Mouse (Mus musculus): ENCODE measurements at regions not wholly inside any gene's neighbourhood (a gene's known extent, or its start where the extent isn't known, plus 50 kb on each side); places are given as distances from the start of the nearest gene placed in this dataset.

DNA sequence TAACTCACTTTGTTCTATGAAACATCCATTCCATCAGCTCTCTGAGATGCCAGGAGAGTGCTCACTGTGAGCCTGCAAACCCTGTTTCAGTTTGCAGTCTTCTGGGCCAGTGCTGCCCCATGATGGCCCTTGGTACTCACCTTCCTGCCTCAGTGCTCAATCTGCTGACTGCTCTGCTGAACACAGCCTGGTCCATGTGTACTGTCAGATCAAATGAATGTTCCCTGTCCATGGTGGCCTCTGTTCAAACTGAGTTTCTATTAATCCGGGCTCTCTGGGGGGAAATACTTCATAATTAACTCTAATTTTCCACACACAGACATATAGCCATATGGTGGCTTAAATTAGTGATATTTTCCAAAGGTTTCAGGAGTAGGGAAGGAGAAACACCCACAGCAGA is 503.3 kb downstream of the Tmem132b start:
- H3K27me3 ChIP-seq: no peaks in the 10 kb centered on the region
- WGBS: 88% methylated on average over 1 of the region's 1 CpGs
- no peak overlapping the region for H3K27ac ChIP-seq (replicated peaks)
- no peak overlapping the region for H3K4me3 ChIP-seq
- no peaks in the 10 kb centered on the region for H3K9me3 ChIP-seq
- no peaks in the 10 kb centered on the region for H3K36me3 ChIP-seq
- no peaks in the 10 kb centered on the region for H3K4me1 ChIP-seq (replicated peaks)
- no peak for ATAC-seq (ENCODE audit: low read depth)
- H3K4me2 ChIP-seq: no peak overlapping the region
- no peak overlapping the region for H3K9ac ChIP-seq

DNA sequence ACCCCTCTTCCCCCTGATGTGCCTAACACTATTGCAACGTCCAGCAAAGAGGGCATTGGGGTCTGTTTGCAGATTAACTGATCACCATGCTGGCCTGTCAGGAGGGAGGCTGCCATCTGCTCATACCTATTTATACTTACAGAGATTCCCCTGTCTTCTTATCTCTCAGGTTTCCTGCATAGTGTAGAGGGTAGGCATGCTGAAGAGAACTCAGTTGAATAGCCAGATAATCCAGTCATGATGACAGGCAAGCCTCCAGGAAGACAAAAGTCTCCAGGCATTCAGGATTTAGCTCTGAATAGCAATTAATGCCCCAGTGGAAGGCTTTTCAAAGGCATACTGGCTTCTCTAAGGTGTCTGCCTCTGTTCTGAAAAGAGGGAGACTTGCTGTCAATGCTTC is 505.1 kb downstream of the Tmem132b start:
- no peak overlapping the region for H3K4me3 ChIP-seq
- H3K36me3 ChIP-seq: no peaks in the 10 kb centered on the region
- no peaks in the 10 kb centered on the region for H3K4me1 ChIP-seq (replicated peaks)
- no peaks in the 10 kb centered on the region for H3K9me3 ChIP-seq
- no peak for ATAC-seq (ENCODE audit: low read depth)
- 6% methylated on average over 1 of the region's 1 CpGs for WGBS
- no peaks in the 10 kb centered on the region for H3K27me3 ChIP-seq
- no peak overlapping the region for H3K9ac ChIP-seq
- H3K27ac ChIP-seq (replicated peaks): no peak overlapping the region
- H3K4me2 ChIP-seq: no peak overlapping the region

DNA sequence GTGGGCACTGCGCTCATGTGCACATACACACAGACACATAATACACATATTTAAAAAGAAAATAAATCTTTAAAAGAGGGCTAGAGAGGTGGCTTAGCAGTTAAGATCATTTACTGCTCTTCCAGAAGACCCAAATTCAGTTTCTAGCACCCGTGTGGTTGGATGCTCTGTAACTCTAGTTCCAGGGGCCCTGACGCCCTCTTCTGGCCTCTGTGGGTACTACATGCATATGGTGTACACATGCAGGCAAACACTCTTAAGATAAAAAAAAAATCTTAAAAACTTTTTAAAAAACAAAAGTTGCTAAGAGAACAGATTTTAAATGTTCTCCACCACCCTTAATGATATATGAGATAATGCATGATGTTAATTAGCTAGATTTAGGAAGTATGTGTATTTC is 514.2 kb downstream of the Tmem132b start:
- Histone ChIP-seq H3K9me3 (0 out of 2 replicates have a peak, but pooled peaks cover 2% of the 10 kb centered on the region), H3K27ac (replicated peaks) (no peak overlapping the region), H3K27me3 (no peaks in the 10 kb centered on the region), H3K4me3 (no peak overlapping the region), H3K9ac (no peak overlapping the region), H3K4me1 (replicated peaks) (0 out of 2 replicates have a peak, but pooled peaks cover 4% of the 10 kb centered on the region), H3K36me3 (no peaks in the 10 kb centered on the region), H3K4me2 (no peak overlapping the region)
- no peak for ATAC-seq (ENCODE audit: low read depth)
- 84% methylated on average over 3 of the region's 3 CpGs for WGBS

DNA sequence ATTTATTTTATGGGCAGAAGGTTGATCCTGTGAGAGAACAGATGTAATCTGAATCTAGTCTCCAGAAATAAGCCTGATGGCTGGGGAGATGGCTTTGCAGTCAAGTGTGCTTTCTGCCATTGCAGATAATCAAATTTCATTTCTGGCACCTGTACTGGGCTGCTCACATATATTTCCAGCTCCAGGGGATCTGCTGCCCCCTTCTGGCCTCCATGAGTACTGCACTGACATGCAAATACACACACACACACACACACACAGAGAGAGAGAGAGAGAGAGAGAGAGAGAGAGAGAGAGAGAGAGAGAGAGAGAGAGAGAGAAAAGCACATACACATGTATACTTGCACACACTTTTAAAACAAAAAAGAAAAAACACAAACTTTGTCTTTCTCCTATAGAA is 532.1 kb downstream of the Tmem132b start:
- Histone ChIP-seq H3K27ac (replicated peaks) (no peak overlapping the region), H3K4me1 (replicated peaks) (no peaks in the 10 kb centered on the region), H3K9ac (no peak overlapping the region), H3K9me3 (no peaks in the 10 kb centered on the region), H3K36me3 (no peaks in the 10 kb centered on the region), H3K4me3 (no peak overlapping the region), H3K4me2 (no peak overlapping the region), H3K27me3 (no peaks in the 10 kb centered on the region)
- no peak for ATAC-seq (ENCODE audit: low read depth)

DNA sequence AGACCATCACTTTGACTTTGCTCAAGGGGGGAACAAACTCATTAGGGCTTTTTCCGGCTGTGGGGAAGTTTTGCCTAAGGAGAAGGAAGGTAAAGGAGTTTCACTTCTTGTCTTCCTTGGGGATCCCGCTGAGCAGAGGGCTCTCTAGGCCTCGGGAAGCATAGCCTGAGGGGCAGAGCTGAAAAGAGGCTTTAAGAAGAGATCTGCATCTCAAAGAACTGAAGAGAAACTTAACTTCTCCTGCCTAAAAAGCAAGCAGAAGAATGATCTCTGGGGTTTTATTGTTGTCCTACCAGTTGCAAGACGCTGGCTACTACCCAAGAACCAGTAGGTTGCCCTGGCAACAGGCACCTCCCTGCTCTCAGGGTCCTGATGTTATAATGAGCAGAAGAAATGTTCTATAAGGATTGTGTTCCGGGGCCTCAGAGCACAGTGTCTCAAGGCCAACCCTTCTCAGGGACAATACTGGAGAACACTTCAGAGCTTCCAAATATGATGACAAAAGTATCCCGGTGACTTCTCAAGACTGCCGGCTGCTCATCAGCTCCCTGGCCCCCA is 547.8 kb downstream of the Tmem132b start:
- Histone ChIP-seq H3K4me1 (replicated peaks) (peaks cover 8% of the 10 kb centered on the region), H3K4me2 (no peak overlapping the region), H3K27ac (replicated peaks) (no peak overlapping the region), H3K9ac (no peak overlapping the region), H3K4me3 (no peak overlapping the region), H3K36me3 (no peaks in the 10 kb centered on the region), H3K9me3 (peaks cover 8% of the 10 kb centered on the region), H3K27me3 (no peaks in the 10 kb centered on the region)
- 23% methylated on average over 7 of the region's 7 CpGs for WGBS
- no peak for ATAC-seq (ENCODE audit: low read depth)

DNA sequence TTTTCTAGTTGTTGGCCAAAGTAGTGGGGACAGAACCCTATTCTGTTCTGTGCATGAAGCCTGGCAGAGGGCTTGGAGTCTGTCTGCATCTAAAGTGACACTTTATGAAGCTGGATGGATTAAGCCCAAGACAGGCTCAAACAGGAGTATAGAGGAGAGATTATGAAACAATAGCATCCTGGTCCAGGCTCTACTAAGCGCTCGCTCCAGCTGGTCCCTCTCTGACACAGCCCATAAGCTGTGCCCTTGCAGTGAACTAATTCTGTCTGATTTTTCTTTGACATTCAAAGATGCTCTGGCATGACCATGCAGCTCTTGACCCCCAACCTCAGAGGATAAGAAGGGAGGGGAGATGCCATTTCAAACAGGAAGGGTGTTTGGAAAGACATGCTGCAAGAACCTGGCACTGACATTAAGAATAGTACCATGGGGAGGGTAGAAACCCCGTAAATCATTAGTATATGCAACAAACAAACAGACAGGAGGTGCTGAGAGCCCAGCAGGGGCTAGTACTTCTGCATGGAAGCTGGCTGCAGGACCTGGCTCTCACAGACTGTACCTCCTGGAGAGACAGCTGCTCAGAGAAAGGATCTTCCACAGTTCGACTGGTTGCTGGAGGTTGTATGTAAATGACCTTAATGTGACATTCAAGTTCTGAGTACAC is 556.8 kb downstream of the Tmem132b start:
- Histone ChIP-seq H3K27ac (replicated peaks) (no peak overlapping the region), H3K4me1 (replicated peaks) (peaks cover 7% of the 10 kb centered on the region; the same call in 1 of the 2 replicates), H3K9me3 (no peaks in the 10 kb centered on the region), H3K4me2 (no peak overlapping the region), H3K4me3 (no peak overlapping the region), H3K36me3 (no peaks in the 10 kb centered on the region), H3K9ac (no peak overlapping the region), H3K27me3 (no peaks in the 10 kb centered on the region)
- 67% methylated on average over 4 of the region's 4 CpGs for WGBS
- ATAC-seq (ENCODE audit: low read depth): no peak

DNA sequence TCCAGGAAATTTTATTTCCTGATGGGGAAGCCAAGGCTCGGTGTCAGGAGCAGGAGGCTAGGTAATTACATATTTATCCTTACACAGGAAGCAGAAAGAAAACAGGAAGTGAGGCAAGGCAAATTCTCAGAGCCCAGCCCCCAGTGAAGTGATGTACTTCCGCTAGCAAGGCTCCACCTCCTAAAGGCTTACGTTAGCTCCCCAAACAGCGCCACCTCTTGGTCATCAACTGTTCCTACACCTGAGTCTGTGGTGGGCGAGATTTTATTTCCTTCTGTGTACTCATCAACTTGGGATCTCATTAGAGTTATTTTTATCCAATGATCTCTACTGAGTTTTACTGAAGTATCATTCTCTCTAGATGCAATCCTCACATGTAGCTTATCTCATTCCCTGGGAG is 561.6 kb downstream of the Tmem132b start:
- no peak for ATAC-seq (ENCODE audit: low read depth)
- Histone ChIP-seq H3K9me3 (no peaks in the 10 kb centered on the region), H3K27me3 (no peaks in the 10 kb centered on the region), H3K27ac (replicated peaks) (no peak overlapping the region), H3K9ac (no peak overlapping the region), H3K4me1 (replicated peaks) (peaks cover 7% of the 10 kb centered on the region; the same call in 1 of the 2 replicates), H3K4me3 (no peak overlapping the region), H3K36me3 (no peaks in the 10 kb centered on the region), H3K4me2 (no peak overlapping the region)
- 91% methylated on average over 5 of the region's 5 CpGs for WGBS

DNA sequence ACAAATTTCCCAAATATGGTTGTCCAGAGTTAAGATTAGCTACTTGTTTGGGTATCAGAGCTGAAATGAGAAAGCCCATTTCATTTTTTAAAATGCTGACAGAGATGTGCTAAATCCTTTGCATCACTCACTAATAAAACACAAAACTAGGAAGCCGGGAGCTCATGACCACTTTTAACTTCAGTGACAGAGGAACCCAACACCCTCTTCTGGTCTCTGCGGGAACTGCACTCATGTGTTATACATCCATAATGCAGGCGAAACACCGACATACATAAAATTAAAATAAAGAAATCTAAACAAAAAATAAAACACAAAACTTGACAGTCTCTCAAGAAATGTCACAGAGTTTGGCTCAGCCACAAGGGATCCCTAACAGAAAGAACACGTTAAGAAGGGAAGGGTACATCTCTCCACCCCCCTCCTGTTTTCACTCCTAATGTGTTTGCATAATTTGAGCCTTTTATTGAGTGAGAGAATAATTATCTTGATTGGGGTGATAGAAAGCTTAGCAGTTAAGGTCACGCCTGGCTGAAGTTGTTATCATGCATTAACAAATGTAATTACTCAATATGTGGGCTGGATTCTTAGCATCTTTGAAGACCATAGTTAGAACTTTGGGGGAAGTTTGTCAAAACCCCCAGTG is 565.2 kb downstream of the Tmem132b start:
- Histone ChIP-seq H3K27me3 (no peaks in the 10 kb centered on the region), H3K4me1 (replicated peaks) (peaks cover 7% of the 10 kb centered on the region; the same call in 1 of the 2 replicates), H3K4me3 (no peak overlapping the region), H3K4me2 (no peak overlapping the region), H3K36me3 (no peaks in the 10 kb centered on the region), H3K27ac (replicated peaks) (no peak overlapping the region), H3K9me3 (no peaks in the 10 kb centered on the region), H3K9ac (no peak overlapping the region)
- ATAC-seq (ENCODE audit: low read depth): no peak
- 77% methylated on average over 6 of the region's 6 CpGs for WGBS

DNA sequence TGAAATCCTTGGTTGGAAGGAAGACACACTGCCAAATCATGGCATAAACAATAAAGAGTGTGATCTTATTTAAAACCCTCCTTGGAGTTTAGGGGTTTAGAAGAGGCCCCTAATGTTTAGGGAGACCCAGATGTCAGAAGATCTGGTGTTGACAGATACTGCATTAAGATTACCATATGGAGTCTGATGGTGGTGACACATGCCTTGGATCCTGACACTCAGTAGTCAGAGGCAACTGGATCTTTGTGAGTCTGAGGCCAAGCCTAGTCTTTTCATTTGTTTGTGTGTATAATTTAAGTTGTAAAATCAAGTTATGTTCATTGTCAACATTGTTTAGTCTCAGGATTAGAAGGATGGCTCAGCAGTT is 565.7 kb downstream of the Tmem132b start:
- Histone ChIP-seq H3K27ac (replicated peaks) (no peak overlapping the region), H3K36me3 (no peaks in the 10 kb centered on the region), H3K9ac (no peak overlapping the region), H3K9me3 (no peaks in the 10 kb centered on the region), H3K4me3 (no peak overlapping the region), H3K4me1 (replicated peaks) (peaks cover 2% of the 10 kb centered on the region; the same call in 1 of the 2 replicates), H3K4me2 (no peak overlapping the region), H3K27me3 (no peaks in the 10 kb centered on the region)
- no peak for ATAC-seq (ENCODE audit: low read depth)

DNA sequence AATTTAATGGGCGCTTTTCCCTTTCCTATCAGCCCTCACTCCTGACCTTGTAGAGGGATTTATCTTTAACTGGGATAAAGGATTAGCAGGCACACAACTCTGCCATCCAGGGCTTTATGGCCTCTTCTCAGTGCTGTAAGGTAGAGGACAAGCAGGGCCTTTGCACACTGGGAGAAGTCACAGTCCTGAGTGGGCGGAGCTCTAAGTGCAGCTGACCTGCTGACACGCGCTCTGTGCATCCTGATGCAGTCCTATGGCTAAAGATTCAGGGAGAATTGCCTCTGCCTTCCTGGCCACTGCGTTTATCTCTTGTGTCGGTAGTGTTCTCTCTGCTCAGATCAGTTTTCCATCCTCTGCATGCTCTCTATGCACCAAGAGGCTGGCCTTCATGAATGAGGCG is 566.9 kb downstream of the Tmem132b start:
- no peak for ATAC-seq (ENCODE audit: low read depth)
- Histone ChIP-seq H3K9ac (no peak overlapping the region), H3K36me3 (no peaks in the 10 kb centered on the region), H3K27ac (replicated peaks) (no peak overlapping the region), H3K27me3 (no peaks in the 10 kb centered on the region), H3K4me1 (replicated peaks) (no peaks in the 10 kb centered on the region), H3K4me2 (no peak overlapping the region), H3K9me3 (no peaks in the 10 kb centered on the region), H3K4me3 (no peak overlapping the region)
- 86% methylated on average over 7 of the region's 7 CpGs for WGBS

DNA sequence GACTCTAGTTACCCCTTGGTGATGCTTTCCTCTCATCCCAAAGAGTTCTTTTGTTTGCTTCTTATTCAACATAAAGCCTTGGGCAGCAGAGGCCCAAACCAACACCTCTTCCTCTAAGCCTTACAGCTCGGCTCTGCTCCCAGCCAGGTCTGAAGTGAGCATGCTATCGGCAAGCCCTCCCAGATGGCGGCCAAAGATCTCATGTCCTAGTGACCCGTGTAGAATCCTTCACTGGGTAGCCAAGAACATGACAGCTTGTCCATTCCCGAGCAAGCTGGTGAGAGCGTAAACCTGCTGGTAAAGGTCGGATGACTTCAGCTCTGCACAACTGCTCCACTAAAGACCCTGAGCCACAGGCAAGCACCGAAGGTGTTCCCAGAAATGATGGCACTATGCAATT is 568.4 kb downstream of the Tmem132b start:
- no peaks in the 10 kb centered on the region for H3K4me1 ChIP-seq (replicated peaks)
- H3K9ac ChIP-seq: no peak overlapping the region
- no peak overlapping the region for H3K4me3 ChIP-seq
- WGBS: 88% methylated on average over 8 of the region's 8 CpGs
- H3K27ac ChIP-seq (replicated peaks): no peak overlapping the region
- H3K9me3 ChIP-seq: no peaks in the 10 kb centered on the region
- H3K27me3 ChIP-seq: no peaks in the 10 kb centered on the region
- ATAC-seq (ENCODE audit: low read depth): no peak
- H3K36me3 ChIP-seq: no peaks in the 10 kb centered on the region
- H3K4me2 ChIP-seq: no peak overlapping the region

DNA sequence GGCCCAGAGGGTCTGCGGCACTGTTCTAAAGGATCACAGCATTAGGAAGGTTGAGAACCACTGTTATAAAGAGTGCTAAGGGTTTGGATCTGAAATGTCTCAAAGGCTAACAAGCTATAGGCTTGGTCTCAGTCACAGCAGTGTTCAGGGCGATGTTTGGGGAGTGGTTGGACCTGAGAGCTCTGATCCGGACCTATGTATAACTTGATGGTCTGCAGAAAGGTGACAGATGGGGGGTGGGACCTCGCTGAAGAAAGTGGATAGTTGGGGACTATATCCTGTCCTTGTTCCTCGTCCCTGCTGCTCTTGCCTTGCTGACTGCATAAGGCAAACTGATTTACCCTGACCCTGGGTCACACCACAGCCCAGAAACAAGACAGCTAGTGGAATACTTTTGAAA is 572.9 kb downstream of the Tmem132b start:
- no peak for ATAC-seq (ENCODE audit: low read depth)
- H3K27me3 ChIP-seq: no peaks in the 10 kb centered on the region
- no peak overlapping the region for H3K4me2 ChIP-seq
- no peak overlapping the region for H3K9ac ChIP-seq
- WGBS: 73% methylated on average over 5 of the region's 5 CpGs
- H3K36me3 ChIP-seq: no peaks in the 10 kb centered on the region
- no peaks in the 10 kb centered on the region for H3K9me3 ChIP-seq
- no peak overlapping the region for H3K4me3 ChIP-seq
- H3K27ac ChIP-seq (replicated peaks): no peak overlapping the region
- H3K4me1 ChIP-seq (replicated peaks): no peaks in the 10 kb centered on the region

DNA sequence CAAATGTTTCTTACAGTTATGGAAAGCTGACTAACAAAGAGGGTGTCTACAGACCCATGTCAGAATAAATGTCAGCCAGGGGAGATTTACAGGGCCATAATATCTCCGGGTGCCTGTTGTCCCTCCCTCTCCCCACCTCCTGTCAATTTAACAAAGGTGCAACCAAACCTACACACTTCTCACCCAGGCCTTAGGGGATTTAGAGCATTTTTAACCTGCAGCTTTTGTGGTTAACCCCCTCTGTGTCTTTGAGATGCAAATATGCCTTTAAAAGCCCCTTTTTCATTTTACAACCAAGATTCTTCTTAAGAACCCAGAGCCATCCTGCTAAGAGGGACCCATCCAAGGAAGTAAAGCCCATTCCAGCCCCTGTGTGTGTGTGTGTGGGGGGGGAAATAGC is 573.3 kb downstream of the Tmem132b start:
- Histone ChIP-seq H3K4me3 (no peak overlapping the region), H3K9ac (no peak overlapping the region), H3K4me2 (no peak overlapping the region), H3K27me3 (no peaks in the 10 kb centered on the region), H3K36me3 (no peaks in the 10 kb centered on the region), H3K9me3 (no peaks in the 10 kb centered on the region), H3K4me1 (replicated peaks) (no peaks in the 10 kb centered on the region), H3K27ac (replicated peaks) (no peak overlapping the region)
- 26% methylated on average over 1 of the region's 1 CpGs for WGBS
- no peak for ATAC-seq (ENCODE audit: low read depth)
